Mouse (Mus musculus): Measurements from ENCODE around the gene Cfap61.

Gene Cfap61

DNA sequence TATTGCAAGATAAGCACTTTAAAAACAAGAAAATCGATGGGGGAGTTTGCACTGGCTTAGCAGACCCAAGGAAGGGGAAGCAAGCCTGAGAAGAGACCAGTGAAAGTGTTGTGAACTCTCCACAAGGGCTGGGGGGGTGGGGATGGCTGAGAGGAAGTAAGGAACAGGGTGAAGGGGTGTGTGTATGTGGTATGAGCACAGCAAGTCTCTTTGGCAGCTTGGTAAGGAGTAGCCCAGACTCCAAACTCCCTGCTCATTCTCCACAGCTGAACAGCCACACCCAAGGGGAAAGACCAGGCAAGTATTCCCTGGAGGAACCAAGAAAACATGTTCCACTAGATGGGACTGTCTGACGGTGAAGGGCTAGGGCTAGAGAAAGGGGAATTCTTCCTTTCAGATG is 76.2 kb downstream of the Cfap61 start:
- DNase-seq (ENCODE audit: low read depth, low spot score): peak; percentile 74

DNA sequence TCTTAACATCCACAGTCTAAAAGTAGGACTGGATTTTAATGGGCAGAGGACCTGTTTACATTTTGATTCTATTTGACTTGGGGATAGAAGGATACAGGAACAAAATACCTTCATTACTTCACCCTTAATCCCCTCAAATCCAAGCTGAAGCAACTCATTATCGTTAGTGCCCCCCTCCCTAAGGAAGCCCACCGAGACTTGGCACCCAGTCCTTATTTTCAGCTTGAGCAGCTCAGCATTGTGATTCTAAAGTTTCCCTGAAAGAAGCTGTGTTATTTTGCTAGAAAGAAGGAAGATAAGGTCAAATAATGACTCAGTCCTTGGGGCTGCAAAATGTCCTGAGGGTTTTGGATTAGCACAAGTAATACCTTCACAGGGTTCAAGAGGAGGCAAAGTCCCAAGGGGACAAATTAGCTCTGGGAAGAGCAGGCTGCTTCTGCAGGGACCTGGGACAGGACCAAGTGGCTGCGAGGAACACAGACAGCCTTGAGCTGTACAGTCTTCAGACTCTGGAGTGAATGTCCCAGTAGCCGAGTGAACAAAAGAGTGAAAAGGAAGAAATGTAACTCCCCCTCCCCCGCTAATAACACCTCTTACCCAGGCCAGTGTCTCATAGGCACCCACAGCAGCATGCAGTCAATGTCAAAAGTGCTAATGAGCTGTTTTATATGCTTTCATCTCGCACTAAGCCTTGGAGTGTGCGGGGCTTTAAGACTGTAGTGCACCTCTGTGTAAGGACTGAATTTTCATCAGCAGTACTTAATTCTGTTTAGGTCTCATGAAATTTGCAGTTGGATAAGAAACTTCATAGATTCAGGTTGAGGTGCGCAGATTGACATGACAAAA is 81.0 kb downstream of the Cfap61 start:
- DNase-seq (ENCODE audit: low read depth, low spot score): no peak

DNA sequence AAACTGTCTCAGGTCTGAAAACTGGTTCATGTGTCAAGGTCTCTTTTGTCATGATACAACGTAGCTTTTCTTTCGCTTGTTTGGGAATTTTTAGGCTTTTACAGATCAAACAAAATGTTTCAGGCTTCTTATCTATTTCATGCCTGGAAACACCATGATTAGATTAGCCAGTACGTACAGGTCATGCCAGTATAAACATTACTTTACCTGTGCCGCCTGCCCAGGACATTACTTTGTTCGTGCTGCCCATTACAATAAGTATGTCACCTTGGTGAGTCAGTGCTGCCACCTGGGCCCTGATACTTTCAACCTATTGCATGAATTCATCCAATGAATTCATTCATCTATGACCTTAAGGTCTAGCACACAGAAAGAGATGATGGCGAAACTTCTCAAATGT is 88.3 kb downstream of the Cfap61 start:
- no peak for DNase-seq (ENCODE audit: low read depth, low spot score)

DNA sequence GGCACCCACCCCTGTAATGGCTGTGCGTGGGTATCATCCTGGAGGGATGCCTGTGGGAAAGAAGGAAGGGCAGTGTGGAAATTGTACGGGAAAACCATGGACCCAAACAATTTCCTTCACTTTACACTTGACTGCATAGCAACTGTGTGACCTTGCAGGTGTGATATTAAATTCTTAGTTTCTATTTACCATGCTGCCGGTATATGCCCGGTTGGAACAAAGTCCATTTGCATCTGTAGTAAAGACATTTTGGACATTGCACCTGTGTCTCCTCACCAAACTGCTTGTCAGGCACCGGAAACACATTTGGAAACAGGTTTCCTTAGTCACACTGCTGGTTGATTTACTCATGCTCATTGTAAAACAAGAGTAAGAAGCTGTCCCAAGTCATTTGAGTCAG is 109.1 kb downstream of the Cfap61 start:
- no peak for DNase-seq (ENCODE audit: low read depth, low spot score)

DNA sequence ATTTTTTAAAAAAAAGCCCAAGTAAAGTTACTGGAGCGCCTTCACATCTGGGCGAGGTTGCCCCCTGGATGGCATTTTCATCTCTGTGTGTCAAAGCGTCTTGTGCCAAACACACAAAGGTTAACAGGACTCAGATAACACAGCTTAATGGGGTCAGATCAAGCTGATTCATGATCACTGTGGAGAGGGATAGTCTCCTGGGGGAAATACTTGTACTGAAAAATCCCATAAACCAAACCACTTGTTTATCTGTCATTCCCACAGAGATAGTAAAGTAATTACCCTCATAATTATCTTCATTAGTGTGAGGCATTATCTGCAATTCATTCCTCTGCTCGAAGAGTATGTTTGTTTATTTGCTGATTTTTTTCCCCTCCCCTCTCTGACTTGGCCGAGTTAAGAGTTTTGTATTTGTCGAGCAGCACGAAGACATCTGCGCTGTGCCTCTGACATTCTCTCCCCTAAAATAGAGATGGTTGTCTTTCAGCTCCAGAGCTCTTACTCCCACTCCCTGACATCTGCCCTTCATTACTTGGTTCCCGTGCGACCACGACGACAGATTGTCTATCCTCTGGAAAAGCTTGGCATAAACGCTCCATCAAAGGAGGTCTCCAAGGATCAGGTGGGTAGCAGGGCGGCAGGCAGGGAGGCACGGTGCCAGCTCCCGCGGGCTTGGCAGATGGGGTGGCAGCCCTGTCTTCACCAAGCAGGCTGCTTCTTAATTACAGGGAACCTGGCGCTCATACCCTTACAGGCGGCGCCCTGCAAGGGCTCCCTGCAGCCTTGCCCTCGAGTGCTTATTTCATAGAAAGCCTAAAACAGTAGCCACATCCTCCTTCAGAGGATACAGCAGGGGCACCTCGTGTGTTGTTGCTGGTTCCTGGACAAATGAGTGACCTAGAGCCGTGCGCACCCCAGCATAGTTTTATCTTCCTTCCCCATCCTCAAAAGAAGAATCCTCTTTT is 110.6 kb downstream of the Cfap61 start:
- DNase-seq (ENCODE audit: low read depth, low spot score): no peak

DNA sequence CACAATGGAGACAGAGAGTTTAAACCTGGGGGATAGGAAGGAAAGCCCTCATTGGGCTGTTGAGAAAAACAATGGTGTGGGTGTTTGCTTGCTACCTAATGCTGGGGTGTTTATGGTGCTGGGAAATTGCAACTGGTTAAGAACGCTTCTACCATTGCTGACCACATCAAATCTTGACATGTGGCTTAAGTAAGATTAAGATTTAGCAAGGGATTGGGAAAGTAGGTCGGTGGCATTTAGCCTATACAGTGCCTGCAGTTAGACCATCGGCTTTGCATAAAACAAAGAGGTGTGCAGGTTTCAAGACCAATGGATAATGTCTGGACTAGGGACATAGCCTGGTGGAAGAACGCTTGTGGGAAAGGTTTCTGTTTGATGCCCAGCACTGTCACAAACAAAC is 113.1 kb downstream of the Cfap61 start:
- DNase-seq (ENCODE audit: low read depth, low spot score): no peak

DNA sequence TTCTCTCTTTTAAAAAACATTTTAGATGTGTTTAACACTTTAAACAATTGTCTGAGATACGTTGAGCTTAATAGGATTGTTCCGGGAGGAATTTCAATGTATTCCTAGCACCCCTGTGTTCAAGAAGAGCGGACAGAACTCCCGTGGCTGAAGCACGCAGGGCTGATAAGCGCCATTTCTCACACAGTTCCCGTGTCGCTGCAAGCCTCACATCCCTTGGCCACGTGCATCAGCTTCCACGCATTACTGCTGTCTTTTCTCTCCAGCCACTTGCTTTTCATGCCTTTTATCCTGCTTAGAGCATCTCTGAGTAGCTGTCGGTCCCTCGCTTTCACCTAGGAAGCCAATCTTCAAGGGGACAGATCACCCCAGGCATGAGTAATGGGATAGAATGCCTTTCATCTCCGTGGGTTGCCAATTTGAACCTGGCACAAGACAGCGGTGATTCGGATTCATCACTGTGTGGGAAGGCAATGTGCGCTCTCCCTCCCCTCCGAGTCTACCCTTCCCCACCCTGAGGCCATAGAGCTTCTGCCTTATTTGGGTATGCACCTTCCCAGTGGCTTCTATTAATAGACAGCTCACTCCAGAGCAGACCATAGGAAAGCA is 113.7 kb downstream of the Cfap61 start:
- DNase-seq (ENCODE audit: low read depth, low spot score): no peak

DNA sequence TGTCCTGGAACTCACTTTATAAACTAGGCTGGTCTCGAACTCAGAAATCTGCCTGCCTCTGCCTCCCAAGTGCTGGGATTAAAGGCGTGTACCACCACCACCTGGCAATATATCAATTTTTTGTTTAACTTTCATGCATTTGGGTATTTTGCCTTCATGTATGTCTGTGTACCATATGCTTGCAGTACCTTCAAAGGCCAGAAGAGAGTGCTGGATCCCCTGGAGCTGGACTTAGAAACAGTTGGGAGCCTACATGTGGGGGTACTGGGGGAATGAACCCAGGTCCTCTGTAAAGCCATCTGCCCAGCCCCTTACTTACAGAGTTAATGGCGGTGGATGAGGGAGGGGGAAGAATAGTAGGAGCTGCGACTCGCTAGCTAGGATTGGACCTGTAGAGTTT is 114.8 kb downstream of the Cfap61 start:
- no peak for DNase-seq (ENCODE audit: low read depth, low spot score)

DNA sequence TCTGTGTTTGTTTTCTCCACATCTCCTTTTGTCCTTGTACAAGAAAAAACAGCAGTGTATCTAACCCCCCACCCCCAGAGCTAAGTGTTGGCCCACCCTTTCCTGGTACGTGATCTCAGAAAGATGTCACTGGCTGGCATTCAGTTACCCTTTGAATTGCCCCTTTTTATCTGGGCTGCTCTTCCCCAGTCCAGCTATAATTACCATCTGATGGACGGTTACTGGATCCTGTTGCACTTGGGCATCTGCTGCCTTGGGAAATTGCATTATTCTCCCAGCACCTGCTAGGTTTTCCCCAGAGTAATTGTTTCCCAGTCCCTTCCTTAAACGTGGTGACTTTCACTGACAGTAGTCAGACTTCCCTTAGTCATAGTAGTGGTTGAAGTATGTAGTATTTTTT is 115.5 kb downstream of the Cfap61 start:
- no peak for DNase-seq (ENCODE audit: low read depth, low spot score)

DNA sequence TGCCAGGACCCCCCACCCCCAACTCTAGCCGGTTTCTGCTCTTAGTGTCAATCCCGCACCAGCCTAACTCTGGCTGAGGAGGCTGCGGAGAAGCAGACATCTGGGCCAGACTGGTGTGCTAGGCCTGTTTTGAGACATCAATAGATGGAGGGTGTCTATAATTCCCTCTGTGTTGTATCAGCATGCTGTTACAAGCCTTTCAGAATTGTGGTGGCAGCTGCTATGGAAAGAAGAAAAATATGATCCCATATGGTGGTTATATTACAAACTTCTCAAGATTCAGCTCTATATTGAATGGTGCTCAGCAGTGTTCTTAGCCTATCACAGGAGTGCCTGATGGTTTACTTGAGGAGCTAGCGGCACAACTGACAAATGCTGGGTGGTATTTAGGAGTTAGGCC is 116.8 kb downstream of the Cfap61 start:
- DNase-seq (ENCODE audit: low read depth, low spot score): no peak

DNA sequence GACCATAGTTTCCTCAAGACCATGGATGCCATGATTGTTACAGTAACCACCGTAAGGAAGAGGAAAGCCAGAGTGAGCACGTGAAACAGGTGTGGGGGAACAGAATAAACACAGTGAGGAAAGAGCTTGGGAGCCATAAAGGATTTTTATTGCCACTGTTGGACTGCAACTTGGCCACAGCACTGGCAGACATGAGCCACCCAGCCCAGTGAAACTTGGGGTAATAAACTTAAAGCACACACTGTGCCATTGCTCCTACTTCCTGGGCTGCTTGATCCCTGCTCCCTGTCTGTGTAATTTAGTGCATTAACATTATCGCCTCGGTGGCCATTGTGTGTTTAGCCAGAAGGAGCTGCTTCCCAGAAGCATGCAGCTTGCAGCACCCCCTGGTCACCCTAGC is 122.5 kb downstream of the Cfap61 start:
- no peak for DNase-seq (ENCODE audit: low read depth, low spot score)

DNA sequence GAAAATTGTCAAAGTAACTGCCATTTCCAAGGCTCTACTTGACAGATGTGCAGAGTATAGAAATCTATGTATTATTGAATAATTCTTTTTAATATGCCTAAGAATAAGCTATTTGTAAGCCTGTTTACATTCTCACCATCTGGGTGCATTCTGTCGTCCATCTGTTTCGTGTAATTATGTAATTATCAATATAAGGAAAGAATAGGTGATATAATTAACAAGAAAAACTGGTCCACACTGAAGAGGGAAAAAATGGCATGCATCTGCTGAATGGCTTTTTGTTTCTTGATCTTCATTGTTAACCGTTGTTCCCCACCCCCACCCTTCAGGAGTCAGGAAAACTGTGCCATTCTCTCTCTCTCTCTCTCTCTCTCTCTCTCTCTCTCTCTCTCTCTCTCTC is 124.2 kb downstream of the Cfap61 start:
- DNase-seq (ENCODE audit: low read depth, low spot score): no peak

DNA sequence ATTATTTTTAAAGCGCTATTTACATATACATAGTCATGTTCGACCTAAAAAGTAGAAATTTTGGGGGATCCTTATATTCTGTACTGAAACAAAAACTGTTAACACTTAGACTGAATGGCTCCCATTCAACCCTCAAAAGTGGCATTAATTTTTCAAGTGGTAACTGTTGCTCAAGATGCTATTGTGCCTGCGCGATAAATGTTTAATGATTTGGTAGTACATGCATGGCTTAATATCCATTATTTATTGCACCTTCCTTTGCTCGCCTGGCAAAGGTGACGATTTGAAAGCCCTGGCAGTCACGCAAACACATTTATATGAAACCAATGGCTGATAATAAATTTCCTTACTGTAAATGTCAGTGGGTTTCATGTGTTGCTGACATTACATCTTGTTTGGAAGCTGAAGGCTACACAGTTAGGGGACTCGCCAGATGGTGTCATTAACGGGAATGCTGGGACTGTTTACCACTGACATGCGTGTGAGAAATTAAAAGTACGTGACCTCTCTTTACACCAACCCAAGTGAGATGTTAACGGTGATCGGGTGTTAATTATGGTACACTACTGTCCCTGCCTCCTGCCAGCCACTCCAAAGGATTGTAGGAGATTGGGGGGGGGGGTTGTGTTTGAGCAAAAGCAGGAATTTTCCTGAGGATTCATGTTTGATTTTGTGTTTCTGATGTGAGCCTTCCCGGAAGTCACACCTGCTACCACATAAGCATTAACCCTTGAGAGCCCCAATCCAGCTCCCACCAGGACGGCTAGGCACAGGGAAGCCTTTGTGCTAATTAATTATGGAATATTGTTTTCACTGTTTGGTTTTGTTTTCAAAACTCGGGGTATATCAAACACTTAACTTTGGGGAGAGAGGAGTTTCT is 127.1 kb downstream of the Cfap61 start:
- DNase-seq (ENCODE audit: low read depth, low spot score): no peak

DNA sequence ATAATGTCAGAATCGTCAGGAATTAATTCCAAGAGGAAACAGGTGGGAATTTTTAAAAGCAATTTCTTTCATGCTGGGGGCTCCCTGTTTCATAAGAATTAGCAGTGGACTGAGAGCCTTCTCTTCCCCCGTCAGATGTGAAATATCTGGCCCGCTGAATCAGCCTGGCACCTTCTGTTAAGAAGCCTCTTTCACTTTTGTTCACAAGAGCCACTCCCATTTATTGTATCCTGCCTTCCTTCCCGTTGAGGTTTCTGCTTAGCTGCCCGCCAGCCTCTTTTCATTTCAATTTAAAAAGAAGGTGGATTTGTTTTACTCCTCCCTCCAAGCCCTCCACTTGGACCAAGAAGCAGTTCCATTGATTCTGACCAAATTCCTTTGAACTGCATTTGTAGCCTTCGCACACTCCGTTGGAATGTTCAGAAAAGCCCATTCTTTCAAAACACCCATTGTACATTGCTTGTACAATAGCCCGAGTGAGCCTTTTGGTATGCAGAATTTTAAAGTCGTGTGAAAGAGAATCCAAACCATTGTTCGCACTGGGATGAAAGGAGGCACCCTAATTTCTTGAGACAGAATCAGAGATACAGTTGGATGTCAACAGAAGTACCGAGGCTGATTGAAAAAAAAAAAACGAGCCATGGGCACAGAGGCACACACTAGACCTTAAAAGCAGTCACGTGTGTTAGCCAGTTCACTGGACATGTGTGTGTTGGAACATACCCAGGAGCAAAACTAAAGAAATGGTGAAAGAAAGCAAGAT is 127.9 kb downstream of the Cfap61 start:
- DNase-seq (ENCODE audit: low read depth, low spot score): peak; percentile 23

DNA sequence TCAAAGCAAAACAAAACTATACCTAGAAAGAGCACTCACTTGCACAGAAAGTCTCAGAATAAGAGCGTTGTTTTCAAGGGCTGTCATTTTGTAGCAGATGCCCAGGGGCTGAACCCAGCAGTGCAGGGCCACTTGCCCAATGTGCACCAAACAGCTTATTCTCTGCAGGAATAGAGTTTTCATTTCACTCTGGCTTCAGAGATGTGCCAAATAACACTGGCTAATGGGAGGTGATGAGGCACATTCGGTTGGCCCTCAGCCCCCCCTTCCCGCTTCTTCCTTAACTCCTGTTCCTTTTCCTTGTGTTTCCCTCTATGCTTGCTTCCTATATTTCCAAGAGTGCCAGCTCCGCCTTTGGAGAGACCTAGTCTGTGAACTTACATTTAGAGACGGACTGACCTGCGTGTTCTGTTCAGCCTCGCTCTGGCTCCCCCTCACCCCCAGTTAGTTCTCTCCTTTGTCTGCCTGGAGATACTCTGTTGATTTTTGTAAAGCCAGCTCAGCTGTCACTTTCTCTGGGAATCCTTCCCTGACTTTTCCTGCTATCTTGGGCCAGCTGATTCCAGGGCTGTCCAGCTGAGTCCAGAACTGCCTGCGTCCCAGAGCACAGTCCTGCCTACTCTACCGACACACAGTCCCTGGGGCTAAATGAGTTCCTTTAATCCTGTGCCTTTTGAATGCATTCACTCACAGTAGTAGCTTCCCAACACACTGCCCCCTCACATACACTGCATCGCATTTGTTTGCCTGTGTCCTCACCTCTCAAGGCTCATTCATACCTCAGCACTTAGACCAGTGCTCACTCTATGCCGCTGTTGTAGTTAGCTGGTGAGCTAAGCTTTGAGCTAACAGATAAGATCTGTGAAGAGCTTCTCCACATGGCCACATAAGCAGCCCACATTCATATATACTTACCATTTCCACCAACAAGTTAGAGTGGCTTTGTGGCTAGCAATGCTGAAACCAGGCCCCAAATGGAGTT is 128.8 kb downstream of the Cfap61 start:
- DNase-seq (ENCODE audit: low read depth, low spot score): no peak

DNA sequence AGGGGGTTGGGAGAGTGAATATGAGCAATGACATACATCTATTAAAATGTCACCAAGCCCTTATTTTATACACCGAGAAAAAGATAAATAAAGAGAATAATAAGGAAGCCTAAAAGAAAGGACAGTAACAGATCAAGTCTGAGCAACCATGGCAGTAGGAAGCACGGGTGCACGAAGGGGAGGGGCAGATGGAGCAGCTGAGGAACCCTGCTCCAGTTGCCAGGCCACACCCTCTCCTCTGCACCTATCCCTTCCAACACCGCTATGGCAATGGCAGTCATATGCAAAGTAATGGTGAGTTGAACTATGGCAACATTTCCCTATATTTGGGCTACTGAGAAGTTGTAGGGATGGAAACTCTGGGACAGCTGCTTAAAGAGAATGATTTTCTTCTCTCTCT is 132.8 kb downstream of the Cfap61 start:
- no peak for DNase-seq (ENCODE audit: low read depth, low spot score)

DNA sequence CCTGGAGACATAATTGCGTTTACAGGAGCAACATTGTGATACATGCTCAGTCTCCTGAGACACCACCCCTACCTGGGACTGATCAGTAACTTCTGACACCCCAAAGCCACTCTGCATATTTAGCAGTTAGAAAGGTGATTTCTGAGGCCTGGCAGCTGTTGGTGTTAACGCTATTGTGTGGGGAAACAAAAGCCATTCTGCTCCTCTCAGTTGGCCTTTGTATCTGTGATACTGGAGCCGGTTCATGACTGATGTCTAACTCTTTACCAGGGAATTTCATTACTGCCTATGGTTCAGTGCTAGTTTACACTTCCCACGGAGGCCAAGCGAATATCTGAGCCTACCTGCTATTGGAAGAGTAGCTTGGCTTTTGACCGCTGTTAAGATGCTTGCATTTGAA is 138.7 kb downstream of the Cfap61 start:
- no peak for DNase-seq (ENCODE audit: low read depth, low spot score)

DNA sequence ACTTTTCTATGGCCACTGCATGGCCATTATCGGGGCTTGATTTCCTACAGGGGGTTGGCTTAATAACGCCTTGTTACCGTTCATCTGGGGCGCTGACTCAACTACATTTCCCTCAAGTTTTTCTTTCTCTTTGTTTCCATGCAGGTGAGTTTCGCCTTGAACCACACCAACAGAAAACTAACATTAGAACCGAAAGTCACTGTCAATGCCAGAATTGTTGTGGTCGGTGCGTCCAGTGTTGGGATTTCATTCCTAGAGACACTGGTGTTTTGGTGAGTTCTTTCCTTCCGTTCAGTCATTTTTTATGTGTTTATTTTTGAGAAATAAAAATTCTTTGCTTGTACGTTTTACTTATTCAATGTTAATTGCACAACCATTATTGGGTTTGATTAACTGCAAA is 142.5 kb downstream of the Cfap61 start:
- no peak for DNase-seq (ENCODE audit: low read depth, low spot score)

DNA sequence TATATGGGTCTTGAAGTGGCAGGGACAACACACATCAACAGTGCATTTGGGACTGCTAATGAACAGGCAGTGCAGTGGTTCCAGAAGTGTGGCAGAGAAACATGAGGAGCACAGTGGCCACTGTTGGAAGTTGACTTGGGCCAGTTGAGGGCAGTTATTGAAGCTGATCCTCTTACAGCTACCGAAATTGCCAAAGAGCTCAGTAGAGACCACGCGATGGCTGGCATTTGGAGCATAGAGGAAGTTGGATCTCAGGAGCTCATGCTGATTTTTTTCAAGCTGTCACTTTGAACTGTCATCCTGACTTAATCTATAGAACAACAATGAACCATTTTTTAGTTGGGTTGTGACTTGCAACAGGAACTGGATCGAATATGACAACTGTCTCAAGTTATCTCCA is 145.7 kb downstream of the Cfap61 start:
- DNase-seq (ENCODE audit: low read depth, low spot score): no peak

Measured in 3T3-L1 (cell line).